Mouse (Mus musculus): ENCODE measurements around the gene Mfsd7a. TPM values are rescaled to one million over a fixed set of nuclear protein-coding genes. Genes with fewer than 3 reads are reported as not detected.
A peak's percentile ranks its signal among the peaks of the same experiment; 100 is the strongest.

Gene Mfsd7a
- polyA plus RNA-seq, 1 experiment from 2014 or later = 0.30 TPM

GRCm38 (mm10) chr5:108450837-108451540, 2.3 kb upstream of the Mfsd7a start:
- Histone ChIP-seq H3K4me1 (ENCODE audit: control insufficient read depth, insufficient read depth, low read length) (peaks cover 5% of the 10 kb centered on the region), H3K9ac (ENCODE audit: low read length) (no peak overlapping the region), H3K27me3 (ENCODE audit: control insufficient read depth, insufficient read depth, low read length) (no peaks in the 10 kb centered on the region), H3K4me2 (ENCODE audit: low read depth, low read length) (no peak overlapping the region), H3K36me3 (ENCODE audit: control insufficient read depth, insufficient read depth) (no peaks in the 10 kb centered on the region), H3K4me3 (ENCODE audit: low read length) (no peak overlapping the region), H3K9me3 (replicated peaks; ENCODE audit: control insufficient read depth, low read length) (no peaks in the 10 kb centered on the region), H3K27ac (ENCODE audit: low read length) (no peak overlapping the region)
- ATAC-seq (replicated peaks; ENCODE audit: extremely low read depth, insufficient read depth, low FRiP score) = no peak
- 77% methylated on average over 8 of the region's 8 CpGs for WGBS

GRCm38 (mm10) chr5:108447857-108448256, 834 bp downstream of the Mfsd7a start:
- ATAC-seq (replicated peaks; ENCODE audit: extremely low read depth, insufficient read depth, low FRiP score) = no peak
- 82% methylated on average over 7 of the region's 7 CpGs for WGBS

GRCm38 (mm10) chr5:108446973-108447372, 1.7 kb downstream of the Mfsd7a start:
- H3K27me3 ChIP-seq (ENCODE audit: control insufficient read depth, insufficient read depth, low read length) = no peaks in the 10 kb centered on the region
- WGBS = 81% methylated on average over 3 of the region's 3 CpGs
- no peak overlapping the region for H3K4me2 ChIP-seq (ENCODE audit: low read depth, low read length)
- H3K27ac ChIP-seq (ENCODE audit: low read length) = no peak overlapping the region
- no peaks in the 10 kb centered on the region for H3K9me3 ChIP-seq (replicated peaks; ENCODE audit: control insufficient read depth, low read length)
- H3K4me3 ChIP-seq (ENCODE audit: low read length) = no peak overlapping the region
- H3K36me3 ChIP-seq (ENCODE audit: control insufficient read depth, insufficient read depth) = no peaks in the 10 kb centered on the region
- peaks cover 5% of the 10 kb centered on the region for H3K4me1 ChIP-seq (ENCODE audit: control insufficient read depth, insufficient read depth, low read length)
- H3K9ac ChIP-seq (ENCODE audit: low read length) = no peak overlapping the region
- ATAC-seq (replicated peaks; ENCODE audit: extremely low read depth, insufficient read depth, low FRiP score) = no peak

More at GRCm38 (mm10) chr5:108447857-108448256, 834 bp downstream of the Mfsd7a start:
- H3K9me3 ChIP-seq (replicated peaks; ENCODE audit: control insufficient read depth, low read length) = no peaks in the 10 kb centered on the region
- no peaks in the 10 kb centered on the region for H3K36me3 ChIP-seq (ENCODE audit: control insufficient read depth, insufficient read depth)
- H3K9ac ChIP-seq (ENCODE audit: low read length) = no peak overlapping the region
- H3K27ac ChIP-seq (ENCODE audit: low read length) = no peak overlapping the region
- no peaks in the 10 kb centered on the region for H3K27me3 ChIP-seq (ENCODE audit: control insufficient read depth, insufficient read depth, low read length)
- no peak overlapping the region for H3K4me3 ChIP-seq (ENCODE audit: low read length)
- no peak overlapping the region for H3K4me2 ChIP-seq (ENCODE audit: low read depth, low read length)
- H3K4me1 ChIP-seq (ENCODE audit: control insufficient read depth, insufficient read depth, low read length) = peaks cover 5% of the 10 kb centered on the region

- H3K27me3 ChIP-seq (ENCODE audit: control insufficient read depth, insufficient read depth, low read length) = no peaks in the 10 kb centered on the region
- no peak overlapping the region for H3K9ac ChIP-seq (ENCODE audit: low read length)
- peaks cover 14% of the 10 kb centered on the region for H3K4me1 ChIP-seq (ENCODE audit: control insufficient read depth, insufficient read depth, low read length)
- no peak for ATAC-seq (replicated peaks; ENCODE audit: extremely low read depth, insufficient read depth, low FRiP score)
- no peak overlapping the region for H3K4me2 ChIP-seq (ENCODE audit: low read depth, low read length)
- no peak overlapping the region for H3K27ac ChIP-seq (ENCODE audit: low read length)
- WGBS = 59% methylated on average over 2 of the region's 2 CpGs
- no peak overlapping the region for H3K4me3 ChIP-seq (ENCODE audit: low read length)
- H3K36me3 ChIP-seq (ENCODE audit: control insufficient read depth, insufficient read depth) = peaks cover 10% of the 10 kb centered on the region
- H3K9me3 ChIP-seq (replicated peaks; ENCODE audit: control insufficient read depth, low read length) = no peaks in the 10 kb centered on the region
Observed at GRCm38 (mm10) chr5:108436101-108436500, 12.6 kb downstream of the Mfsd7a start.

GRCm38 (mm10) chr5:108433804-108434587, 14.7 kb downstream of the Mfsd7a start, which contains the start of gene Atp5k:
Atp5k (minus strand) TSS chr5:108434448.
- ATAC-seq (replicated peaks; ENCODE audit: extremely low read depth, insufficient read depth, low FRiP score) = peak; percentile 90
- H3K27ac ChIP-seq (ENCODE audit: low read length) = peak within 1 kb of the TSS; percentile 78
- H3K4me3 ChIP-seq (ENCODE audit: low read length) = peak within 1 kb of the TSS; percentile 98
- peaks cover 14% of the 10 kb centered on the region for H3K4me1 ChIP-seq (ENCODE audit: control insufficient read depth, insufficient read depth, low read length)
- H3K36me3 ChIP-seq (ENCODE audit: control insufficient read depth, insufficient read depth) = peaks cover 23% of the 10 kb centered on the region
- no peaks in the 10 kb centered on the region for H3K27me3 ChIP-seq (ENCODE audit: control insufficient read depth, insufficient read depth, low read length)
- 1% methylated on average over 42 of the region's 42 CpGs for WGBS
- H3K9me3 ChIP-seq (replicated peaks; ENCODE audit: control insufficient read depth, low read length) = no peaks in the 10 kb centered on the region
- peak within 1 kb of the TSS; percentile 83 for H3K4me2 ChIP-seq (ENCODE audit: low read depth, low read length)
- H3K9ac ChIP-seq (ENCODE audit: low read length) = peak within 1 kb of the TSS; percentile 96

GRCm38 (mm10) chr5:108431196-108431595, 17.5 kb downstream of the Mfsd7a start:
- Histone ChIP-seq H3K4me1 (ENCODE audit: control insufficient read depth, insufficient read depth, low read length) (peaks cover 14% of the 10 kb centered on the region), H3K36me3 (ENCODE audit: control insufficient read depth, insufficient read depth) (peaks cover 23% of the 10 kb centered on the region), H3K27ac (ENCODE audit: low read length) (no peak overlapping the region), H3K4me2 (ENCODE audit: low read depth, low read length) (no peak overlapping the region), H3K9ac (ENCODE audit: low read length) (no peak overlapping the region), H3K4me3 (ENCODE audit: low read length) (no peak overlapping the region), H3K27me3 (ENCODE audit: control insufficient read depth, insufficient read depth, low read length) (no peaks in the 10 kb centered on the region), H3K9me3 (replicated peaks; ENCODE audit: control insufficient read depth, low read length) (no peaks in the 10 kb centered on the region)
- 82% methylated on average over 6 of the region's 6 CpGs for WGBS
- ATAC-seq (replicated peaks; ENCODE audit: extremely low read depth, insufficient read depth, low FRiP score) = no peak

GRCm38 (mm10) chr5:108427186-108427585, 21.5 kb downstream of the Mfsd7a start:
- no peak overlapping the region for H3K9ac ChIP-seq (ENCODE audit: low read length)
- H3K4me2 ChIP-seq (ENCODE audit: low read depth, low read length) = no peak overlapping the region
- no peaks in the 10 kb centered on the region for H3K4me1 ChIP-seq (ENCODE audit: control insufficient read depth, insufficient read depth, low read length)
- no peak overlapping the region for H3K4me3 ChIP-seq (ENCODE audit: low read length)
- no peaks in the 10 kb centered on the region for H3K9me3 ChIP-seq (replicated peaks; ENCODE audit: control insufficient read depth, low read length)
- H3K36me3 ChIP-seq (ENCODE audit: control insufficient read depth, insufficient read depth) = peaks cover 18% of the 10 kb centered on the region
- no peaks in the 10 kb centered on the region for H3K27me3 ChIP-seq (ENCODE audit: control insufficient read depth, insufficient read depth, low read length)
- H3K27ac ChIP-seq (ENCODE audit: low read length) = no peak overlapping the region
- 27% methylated on average over 1 of the region's 1 CpGs for WGBS
- no peak for ATAC-seq (replicated peaks; ENCODE audit: extremely low read depth, insufficient read depth, low FRiP score)

- Histone ChIP-seq H3K9me3 (replicated peaks; ENCODE audit: control insufficient read depth, low read length) (no peaks in the 10 kb centered on the region), H3K4me3 (ENCODE audit: low read length) (no peak overlapping the region), H3K27ac (ENCODE audit: low read length) (no peak overlapping the region), H3K9ac (ENCODE audit: low read length) (no peak overlapping the region), H3K4me1 (ENCODE audit: control insufficient read depth, insufficient read depth, low read length) (no peaks in the 10 kb centered on the region), H3K36me3 (ENCODE audit: control insufficient read depth, insufficient read depth) (no peaks in the 10 kb centered on the region), H3K4me2 (ENCODE audit: low read depth, low read length) (no peak overlapping the region), H3K27me3 (ENCODE audit: control insufficient read depth, insufficient read depth, low read length) (no peaks in the 10 kb centered on the region)
- 74% methylated on average over 2 of the region's 2 CpGs for WGBS
- no peak for ATAC-seq (replicated peaks; ENCODE audit: extremely low read depth, insufficient read depth, low FRiP score)
Observed at GRCm38 (mm10) chr5:108423427-108423826, 25.3 kb downstream of the Mfsd7a start.

GRCm38 (mm10) chr5:108422741-108423140, 25.9 kb downstream of the Mfsd7a start:
- Histone ChIP-seq H3K4me1 (ENCODE audit: control insufficient read depth, insufficient read depth, low read length) (no peaks in the 10 kb centered on the region), H3K9me3 (replicated peaks; ENCODE audit: control insufficient read depth, low read length) (no peaks in the 10 kb centered on the region), H3K9ac (ENCODE audit: low read length) (no peak overlapping the region), H3K27ac (ENCODE audit: low read length) (no peak overlapping the region), H3K36me3 (ENCODE audit: control insufficient read depth, insufficient read depth) (no peaks in the 10 kb centered on the region), H3K4me3 (ENCODE audit: low read length) (no peak overlapping the region), H3K4me2 (ENCODE audit: low read depth, low read length) (no peak overlapping the region), H3K27me3 (ENCODE audit: control insufficient read depth, insufficient read depth, low read length) (no peaks in the 10 kb centered on the region)
- WGBS = 77% methylated on average over 3 of the region's 3 CpGs
- ATAC-seq (replicated peaks; ENCODE audit: extremely low read depth, insufficient read depth, low FRiP score) = no peak

Data from heart, embryonic 16.5 days (tissue).